Mouse (Mus musculus): ENCODE measurements at regions not wholly inside any gene's neighbourhood (a gene's known extent, or its start where the extent isn't known, plus 50 kb on each side); places are given as distances from the start of the nearest gene placed in this dataset.

- no peak overlapping the region for H3K4me2 ChIP-seq
- no peak overlapping the region for H3K4me3 ChIP-seq
- H3K27me3 ChIP-seq: no peaks in the 10 kb centered on the region
- no peak overlapping the region for H3K27ac ChIP-seq
- no peaks in the 10 kb centered on the region for H3K9me3 ChIP-seq
- WGBS: 83% methylated on average over 18 of the region's 18 CpGs
- peaks cover 5% of the 10 kb centered on the region; the same call in 1 of the 2 replicates for H3K4me1 ChIP-seq
- ATAC-seq (ENCODE audit: insufficient number of reproducible peaks, insufficient read depth, low FRiP score, low TSS enrichment, low read depth): no peak
- H3K36me3 ChIP-seq: no peaks in the 10 kb centered on the region
- no peak overlapping the region for H3K9ac ChIP-seq
These were observed 170.2 kb upstream of the Hey2 start for GRCm38 (mm10) chr10:31012669-31013358.

GRCm38 (mm10) chr10:31009955-31010254 is 167.3 kb upstream of the Hey2 start:
- H3K27ac ChIP-seq: no peak overlapping the region
- no peaks in the 10 kb centered on the region for H3K36me3 ChIP-seq
- no peak overlapping the region for H3K9ac ChIP-seq
- H3K4me3 ChIP-seq: no peak overlapping the region
- H3K9me3 ChIP-seq: no peaks in the 10 kb centered on the region
- H3K27me3 ChIP-seq: no peaks in the 10 kb centered on the region
- ATAC-seq (ENCODE audit: insufficient number of reproducible peaks, insufficient read depth, low FRiP score, low TSS enrichment, low read depth): no peak
- H3K4me1 ChIP-seq: peaks cover 5% of the 10 kb centered on the region; the same call in 1 of the 2 replicates
- WGBS: 68% methylated on average over 1 of the region's 1 CpGs
- H3K4me2 ChIP-seq: no peak overlapping the region

- H3K27me3 ChIP-seq: no peaks in the 10 kb centered on the region
- H3K27ac ChIP-seq: no peak overlapping the region
- WGBS: 82% methylated on average over 5 of the region's 5 CpGs
- no peak overlapping the region for H3K4me2 ChIP-seq
- no peak for ATAC-seq (ENCODE audit: insufficient number of reproducible peaks, insufficient read depth, low FRiP score, low TSS enrichment, low read depth)
- H3K36me3 ChIP-seq: no peaks in the 10 kb centered on the region
- H3K4me3 ChIP-seq: no peak overlapping the region
- peaks cover 5% of the 10 kb centered on the region; the same call in 1 of the 2 replicates for H3K4me1 ChIP-seq
- no peak overlapping the region for H3K9ac ChIP-seq
- H3K9me3 ChIP-seq: no peaks in the 10 kb centered on the region
These were observed 166.7 kb upstream of the Hey2 start for GRCm38 (mm10) chr10:31009128-31009954.

GRCm38 (mm10) chr10:30998163-30998944 is 155.8 kb upstream of the Hey2 start:
- Histone ChIP-seq H3K4me3 (no peak overlapping the region), H3K4me1 (peaks cover 3% of the 10 kb centered on the region; the same call in 1 of the 2 replicates), H3K27ac (no peak overlapping the region), H3K9me3 (no peaks in the 10 kb centered on the region), H3K27me3 (no peaks in the 10 kb centered on the region), H3K4me2 (no peak overlapping the region), H3K36me3 (no peaks in the 10 kb centered on the region), H3K9ac (no peak overlapping the region)
- no peak for ATAC-seq (ENCODE audit: insufficient number of reproducible peaks, insufficient read depth, low FRiP score, low TSS enrichment, low read depth)
- WGBS: 71% methylated on average over 12 of the region's 12 CpGs

- Histone ChIP-seq H3K4me1 (no peaks in the 10 kb centered on the region), H3K36me3 (no peaks in the 10 kb centered on the region), H3K9ac (no peak overlapping the region), H3K27me3 (no peaks in the 10 kb centered on the region), H3K27ac (no peak overlapping the region), H3K9me3 (no peaks in the 10 kb centered on the region), H3K4me3 (no peak overlapping the region), H3K4me2 (no peak overlapping the region)
- WGBS: 68% methylated on average over 3 of the region's 3 CpGs
- no peak for ATAC-seq (ENCODE audit: insufficient number of reproducible peaks, insufficient read depth, low FRiP score, low TSS enrichment, low read depth)
These were observed 149.6 kb upstream of the Hey2 start for GRCm38 (mm10) chr10:30992167-30992566.

- Histone ChIP-seq H3K27ac (peak overlapping the region; percentile 80), H3K4me3 (peak overlapping the region; percentile 33), H3K36me3 (no peaks in the 10 kb centered on the region), H3K4me2 (peak overlapping the region; percentile 62), H3K9me3 (no peaks in the 10 kb centered on the region), H3K27me3 (no peaks in the 10 kb centered on the region), H3K9ac (peak overlapping the region; percentile 58), H3K4me1 (peaks cover 13% of the 10 kb centered on the region)
- 3% methylated on average over 8 of the region's 8 CpGs for WGBS
- 0 out of 2 replicates have a peak, but pooled peaks have one; percentile 43 for ATAC-seq (ENCODE audit: insufficient number of reproducible peaks, insufficient read depth, low FRiP score, low TSS enrichment, low read depth)
These were observed 137.8 kb upstream of the Hey2 start for GRCm38 (mm10) chr10:30980279-30980968.

- Histone ChIP-seq H3K27ac (peak overlapping the region; percentile 80), H3K4me2 (peak overlapping the region; percentile 62), H3K4me3 (peak overlapping the region; percentile 33), H3K4me1 (peaks cover 13% of the 10 kb centered on the region), H3K9me3 (no peaks in the 10 kb centered on the region), H3K9ac (no peak overlapping the region; the same call in 1 of the 2 replicates), H3K36me3 (no peaks in the 10 kb centered on the region), H3K27me3 (no peaks in the 10 kb centered on the region)
- WGBS: 3% methylated on average over 3 of the region's 3 CpGs
- no peak for ATAC-seq (ENCODE audit: insufficient number of reproducible peaks, insufficient read depth, low FRiP score, low TSS enrichment, low read depth)
These were observed 137.2 kb upstream of the Hey2 start for GRCm38 (mm10) chr10:30979766-30980165.

- no peak overlapping the region for H3K27ac ChIP-seq
- no peak for ATAC-seq (ENCODE audit: insufficient number of reproducible peaks, insufficient read depth, low FRiP score, low TSS enrichment, low read depth)
- no peaks in the 10 kb centered on the region for H3K36me3 ChIP-seq
- WGBS: 93% methylated on average over 1 of the region's 1 CpGs
- H3K27me3 ChIP-seq: no peaks in the 10 kb centered on the region
- no peaks in the 10 kb centered on the region for H3K4me1 ChIP-seq
- H3K4me3 ChIP-seq: no peak overlapping the region
- no peak overlapping the region for H3K4me2 ChIP-seq
- H3K9ac ChIP-seq: no peak overlapping the region
- H3K9me3 ChIP-seq: 0 out of 2 replicates have a peak, but pooled peaks cover 5% of the 10 kb centered on the region
These were observed 123.6 kb upstream of the Hey2 start for GRCm38 (mm10) chr10:30966176-30966575.

- H3K4me1 ChIP-seq: peaks cover 5% of the 10 kb centered on the region; the same call in 1 of the 2 replicates
- WGBS: 66% methylated on average over 3 of the region's 3 CpGs
- H3K27me3 ChIP-seq: no peaks in the 10 kb centered on the region
- H3K27ac ChIP-seq: no peak overlapping the region
- no peak for ATAC-seq (ENCODE audit: insufficient number of reproducible peaks, insufficient read depth, low FRiP score, low TSS enrichment, low read depth)
- no peaks in the 10 kb centered on the region for H3K9me3 ChIP-seq
- no peaks in the 10 kb centered on the region for H3K36me3 ChIP-seq
- H3K9ac ChIP-seq: no peak overlapping the region
- no peak overlapping the region for H3K4me3 ChIP-seq
- H3K4me2 ChIP-seq: no peak overlapping the region
These were observed 111.2 kb upstream of the Hey2 start for GRCm38 (mm10) chr10:30953825-30954224.

GRCm38 (mm10) chr10:30952410-30952809 is 109.8 kb upstream of the Hey2 start:
- ATAC-seq (ENCODE audit: insufficient number of reproducible peaks, insufficient read depth, low FRiP score, low TSS enrichment, low read depth): no peak
- Histone ChIP-seq H3K4me2 (no peak overlapping the region), H3K4me1 (peaks cover 5% of the 10 kb centered on the region; the same call in 1 of the 2 replicates), H3K4me3 (no peak overlapping the region), H3K9me3 (no peaks in the 10 kb centered on the region), H3K9ac (no peak overlapping the region), H3K27ac (no peak overlapping the region), H3K27me3 (no peaks in the 10 kb centered on the region), H3K36me3 (no peaks in the 10 kb centered on the region)
- 41% methylated on average over 2 of the region's 2 CpGs for WGBS

GRCm38 (mm10) chr10:30946601-30947000 is 104.0 kb upstream of the Hey2 start:
- 0 out of 2 replicates have a peak, but pooled peaks cover 2% of the 10 kb centered on the region for H3K4me1 ChIP-seq
- no peaks in the 10 kb centered on the region for H3K27me3 ChIP-seq
- H3K27ac ChIP-seq: no peak overlapping the region
- no peak overlapping the region for H3K4me3 ChIP-seq
- H3K4me2 ChIP-seq: no peak overlapping the region
- no peak overlapping the region for H3K9ac ChIP-seq
- no peak for ATAC-seq (ENCODE audit: insufficient number of reproducible peaks, insufficient read depth, low FRiP score, low TSS enrichment, low read depth)
- WGBS: 63% methylated on average over 4 of the region's 4 CpGs
- no peaks in the 10 kb centered on the region for H3K36me3 ChIP-seq
- H3K9me3 ChIP-seq: no peaks in the 10 kb centered on the region

Measured in embryonic facial prominence, embryonic 13.5 days (tissue).